Mouse (Mus musculus) c-Kit-positive CD71-positive TER-119-negative erythroid progenitor cells, embryonic 14.5 days (primary cell): ENCODE results near the gene Gm6902.
"Not testable (repeated sequence)": the region's sequence is repeated elsewhere in the genome, so short reads cannot be mapped to it uniquely, and the experiment has no call there.

ENCODE experiments used
- DNase-seq: peaks from one replicate; pipeline ENCODE4 v3.0.0-alpha.2; 2013; ENCODE audit warnings: low read depth

The Gm6902 gene

GRCm38 (mm10) chr7:23278800-23279199 lies at the start of gene Gm6902:
Gene Gm6902 (minus strand): TSS chr7:23278900.
- DNase-seq: not testable (repeated sequence)

GRCm38 (mm10) chr7:23300892-23301291 lies 22.2 kb upstream of the Gm6902 start, which contains the start of gene Nlrp4e:
Gene Nlrp4e (plus strand): TSS chr7:23301192.
- DNase-seq: not testable (repeated sequence)

GRCm38 (mm10) chr7:23251582-23251981 lies 27.1 kb downstream of the Gm6902 start, which contains the start of gene Vmn1r166:
Gene Vmn1r166 (minus strand): TSS chr7:23251682.
- not testable (repeated sequence) for DNase-seq
